8 mouse cellular contexts compared by ENCODE assay signal in genomic region chr11:50841023-50841735, GRCm38 (mm10). TPM values are rescaled to one million over a fixed set of nuclear protein-coding genes. Genes with fewer than 3 reads are reported as not detected.
A peak's percentile ranks its signal among the peaks of the same experiment; 100 is the strongest.
DNase-seq lines count a peak whose midpoint lies in the region; ATAC-seq and TF ChIP-seq lines count a peak whose summit lies in the region.

Gene Zfp879 (minus strand): TSS chr11:50841552.

- peak within 1 kb of the TSS; percentile 80 for H3K4me2 ChIP-seq in heart, embryonic 13.5 days
- H3K4me2 ChIP-seq in kidney, postnatal 0 days (ENCODE audit: low read length), result peak within 1 kb of the TSS; percentile 66
- peak within 1 kb of the TSS; percentile 51 for H3K4me2 ChIP-seq in stomach, embryonic 14.5 days (replicated peaks; ENCODE audit: low read depth, low read length)

- ATAC-seq in erythroblast, adult 5-6 weeks (replicated peaks; ENCODE audit: low FRiP score, poor library complexity, severe bottlenecking), result no peak
- peak; percentile 85 for ATAC-seq in heart, embryonic 13.5 days (ENCODE audit: extremely low read depth, insufficient number of reproducible peaks, low FRiP score, low TSS enrichment)
- ATAC-seq in kidney, postnatal 0 days (replicated peaks; ENCODE audit: low FRiP score, low read depth), result peak; percentile 89
- ATAC-seq in stomach, embryonic 14.5 days (ENCODE audit: insufficient number of reproducible peaks, insufficient read depth, low FRiP score, low read depth), result peak; percentile 93

- H3K36me3 ChIP-seq in erythroblast, embryonic 14.5 days (ENCODE audit: control insufficient read depth), result no peaks in the 10 kb centered on the region
- no peaks in the 10 kb centered on the region for H3K36me3 ChIP-seq in heart, embryonic 13.5 days
- H3K36me3 ChIP-seq in kidney, postnatal 0 days (ENCODE audit: insufficient read depth, low read length), result no peaks in the 10 kb centered on the region
- H3K36me3 ChIP-seq in stomach, embryonic 14.5 days (ENCODE audit: control insufficient read depth, insufficient read depth, low read length), result no peaks in the 10 kb centered on the region

- peak; percentile 76 for DNase-seq in fibroblast of lung, adult 2 months (ENCODE audit: low read depth)
- DNase-seq in kidney, postnatal 0 days (ENCODE audit: low spot score), result peak; percentile 94
- DNase-seq in liver, result peak; percentile 85
- peak; percentile 72 to 81 for DNase-seq in natural killer cell, adult 2 months (ENCODE audit: low spot score in 2 of 2)

- H3K4me3 ChIP-seq in erythroblast, embryonic 14.5 days (replicated peaks), result peak within 1 kb of the TSS; percentile 40
- H3K4me3 ChIP-seq in heart, embryonic 13.5 days, result peak within 1 kb of the TSS; percentile 56
- H3K4me3 ChIP-seq in kidney, postnatal 0 days (replicated peaks; ENCODE audit: low read depth, low read length), result peak within 1 kb of the TSS; percentile 35
- H3K4me3 ChIP-seq in stomach, embryonic 14.5 days (ENCODE audit: low read depth, low read length), result peak within 1 kb of the TSS; percentile 35

- H3K27ac ChIP-seq in heart, embryonic 13.5 days (replicated peaks), result peak within 1 kb of the TSS; percentile 92
- H3K27ac ChIP-seq in kidney, postnatal 0 days, result peak within 1 kb of the TSS; percentile 79
- peak within 1 kb of the TSS; percentile 90 for H3K27ac ChIP-seq in stomach, embryonic 14.5 days (ENCODE audit: low read length)

- TF ChIP-seq CTCF in kidney, postnatal 0 days (IDR thresholded peaks at IDR 0.05; ENCODE audit: low read depth), result no peak

- no peaks in the 10 kb centered on the region for H3K27me3 ChIP-seq in erythroblast, embryonic 14.5 days (ENCODE audit: control insufficient read depth)
- peaks cover 16% of the 10 kb centered on the region; the same call in 1 of the 2 replicates for H3K27me3 ChIP-seq in heart, embryonic 13.5 days (replicated peaks)
- H3K27me3 ChIP-seq in kidney, postnatal 0 days (ENCODE audit: insufficient read depth, low read length), result no peaks in the 10 kb centered on the region
- no peaks in the 10 kb centered on the region for H3K27me3 ChIP-seq in stomach, embryonic 14.5 days (ENCODE audit: control insufficient read depth, insufficient read depth, low read length)

- H3K9ac ChIP-seq in heart, embryonic 13.5 days, result peak within 1 kb of the TSS; percentile 86
- peak within 1 kb of the TSS; percentile 60 for H3K9ac ChIP-seq in kidney, postnatal 0 days (ENCODE audit: low read depth, low read length)
- peak within 1 kb of the TSS; percentile 39; the same call in 1 of the 2 replicates for H3K9ac ChIP-seq in stomach, embryonic 14.5 days (replicated peaks; ENCODE audit: low read depth, low read length)

- WGBS in heart, embryonic 13.5 days, result 13% methylated on average over 22 of the region's 22 CpGs
- WGBS in kidney, postnatal 0 days, result 15% methylated on average over 22 of the region's 22 CpGs
- WGBS in stomach, embryonic 14.5 days, result 12% methylated on average over 22 of the region's 22 CpGs

- H3K9me3 ChIP-seq in erythroblast, embryonic 14.5 days (ENCODE audit: control insufficient read depth, low read length), result no peaks in the 10 kb centered on the region
- H3K9me3 ChIP-seq in heart, embryonic 13.5 days, result no peaks in the 10 kb centered on the region
- no peaks in the 10 kb centered on the region for H3K9me3 ChIP-seq in kidney, postnatal 0 days (replicated peaks; ENCODE audit: low read length)
- no peaks in the 10 kb centered on the region for H3K9me3 ChIP-seq in stomach, embryonic 14.5 days (ENCODE audit: control insufficient read depth, low read depth, low read length)

- H3K4me1 ChIP-seq in erythroblast, embryonic 14.5 days (ENCODE audit: control insufficient read depth), result 0 out of 2 replicates have a peak, but pooled peaks cover 2% of the 10 kb centered on the region
- peaks cover 12% of the 10 kb centered on the region for H3K4me1 ChIP-seq in heart, embryonic 13.5 days
- no peaks in the 10 kb centered on the region; the same call in none of the 2 replicates for H3K4me1 ChIP-seq in kidney, postnatal 0 days (replicated peaks; ENCODE audit: insufficient read depth, low read length)
- no peaks in the 10 kb centered on the region; the same call in 1 of the 2 replicates for H3K4me1 ChIP-seq in stomach, embryonic 14.5 days (ENCODE audit: control insufficient read depth, insufficient read depth, low read length)

RNA-seq across cellular contexts. Expression of gene Zfp879, which starts in this region (rescaled TPM):
- not detected in 2 replicates for polyA plus RNA-seq in erythroblast, embryonic 14.5 days (2012)
- not detected in 2 replicates for total RNA-seq in erythroblast, adult 5-6 weeks (2015; ENCODE audit: low replicate concordance)
- total RNA-seq in erythroblast, adult 5-6 weeks (2017; ENCODE audit: low replicate concordance), result not detected in 2 replicates
- polyA plus RNA-seq in heart, embryonic 13.5 days (2015; fragmentation: Nextera tagmentation; extraction: Ambion mirVana), result 0.31 and 0.49 TPM in 2 replicates
- polyA plus RNA-seq in kidney, postnatal 0 days (2015; fragmentation: Nextera tagmentation; extraction: Ambion mirVana), result 0.70 and 0.82 TPM in 2 replicates
- polyA plus RNA-seq in stomach, embryonic 14.5 days (2014; fragmentation: Nextera tagmentation; extraction: Ambion mirVana), result 0.65 and 1.0 TPM in 2 replicates

Comparison
In these comparisons a context has a peak if more than half of its experiments do, and no peak if none do; other contexts are left out.
1. Peak in ATAC-seq, H3K4me3 ChIP-seq, H3K27ac ChIP-seq, H3K9ac ChIP-seq and H3K4me2 ChIP-seq in heart, embryonic 13.5 days; RNA of the gene not detected or under 1 TPM.
2. Peak in DNase-seq, ATAC-seq, H3K4me3 ChIP-seq, H3K27ac ChIP-seq, H3K9ac ChIP-seq and H3K4me2 ChIP-seq in kidney, postnatal 0 days; RNA of the gene not detected or under 1 TPM.